Mouse (Mus musculus) gastrocnemius, adult 8-10 months (tissue): ENCODE measurements around the gene Hspb7. TPM values are rescaled to one million over a fixed set of nuclear protein-coding genes. Genes with fewer than 3 reads are reported as not detected.
A peak's percentile ranks its signal among the peaks of the same experiment; 100 is the strongest.

ENCODE experiments used
- DNase-seq, 2 experiments: peaks; one replicate each; pipeline ENCODE4 v3.0.0; 2022; ENCODE audit warnings: low spot score in 2 of 2
- total RNA-seq, 4 experiments: library from RNA; stranded (reverse); gene quantifications; 2 replicates each; pipeline ENCODE4 v1.2.4; 2022

The Hspb7 gene
- total RNA-seq, 4 experiments from 2014 or later, result 243 to 314 (median 275) TPM

DNA sequence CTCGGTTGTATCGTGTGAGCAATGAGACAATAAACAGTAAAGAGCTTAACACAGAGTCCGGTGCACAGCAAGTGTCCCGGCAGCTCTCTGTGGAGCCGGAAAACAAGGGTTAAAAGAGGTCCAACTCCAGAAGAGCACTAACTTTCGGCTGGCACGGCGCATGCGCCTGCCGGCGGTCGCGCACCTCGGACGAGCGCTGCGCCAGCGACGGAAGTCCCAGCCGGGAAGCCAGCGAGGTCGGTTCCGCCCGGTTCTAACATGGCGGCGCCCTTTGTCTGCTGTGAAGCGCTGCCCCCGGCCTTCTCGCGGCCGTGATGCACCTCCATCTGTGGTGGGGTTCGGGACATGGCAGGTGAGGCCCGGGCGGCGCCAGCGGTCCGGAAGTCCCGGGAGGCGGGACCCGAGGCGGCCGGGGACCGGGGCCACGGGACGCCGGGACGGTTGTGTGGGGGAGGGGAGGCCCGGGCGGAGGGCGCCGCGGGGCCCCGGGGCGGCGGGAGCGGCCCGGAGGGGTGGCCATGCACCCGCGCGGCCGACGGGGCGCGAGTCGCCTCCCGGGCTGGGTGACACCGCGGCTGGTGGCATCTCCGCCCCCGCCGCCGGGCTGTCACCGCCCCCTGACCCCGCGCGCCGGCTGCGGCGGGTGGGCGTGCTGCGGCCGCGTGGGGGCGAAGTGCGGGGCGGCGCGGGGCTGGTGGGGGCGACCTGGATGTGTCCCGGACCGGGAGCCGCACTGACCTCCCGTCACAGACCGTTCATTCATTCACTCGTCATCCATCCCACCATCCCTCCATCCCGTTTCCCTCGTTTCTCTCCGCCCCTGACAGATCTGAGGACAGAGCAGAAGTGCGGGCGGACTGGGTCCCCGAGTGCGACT is 24.1 kb downstream of the Hspb7 start, which contains the start of gene Zbtb17:
Gene Zbtb17 (plus strand): TSS at position 204 of the 877 bp plus-strand sequence.
- DNase-seq, result peak; percentile 74 to 85

DNA sequence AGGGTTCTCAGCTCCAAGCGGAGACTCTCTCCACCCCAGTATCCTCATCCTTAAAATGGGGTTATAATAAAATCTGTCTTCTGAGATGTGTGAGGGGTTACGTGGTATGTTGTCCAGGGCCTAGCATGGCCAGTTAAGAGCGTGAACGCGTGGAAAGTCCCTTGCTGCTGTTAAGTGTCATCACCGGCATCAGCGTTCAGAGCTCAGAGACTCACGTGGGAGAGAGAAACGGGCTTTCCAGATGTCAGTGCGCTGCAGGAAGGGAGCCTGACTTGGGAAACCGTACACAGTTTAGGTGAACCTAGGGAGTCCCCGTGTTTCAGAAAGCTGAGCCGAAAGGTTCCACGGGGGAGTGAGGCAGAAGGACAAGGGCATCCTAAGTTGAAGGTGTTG is 24.7 kb downstream of the Hspb7 start:
- DNase-seq, result no peak

DNA sequence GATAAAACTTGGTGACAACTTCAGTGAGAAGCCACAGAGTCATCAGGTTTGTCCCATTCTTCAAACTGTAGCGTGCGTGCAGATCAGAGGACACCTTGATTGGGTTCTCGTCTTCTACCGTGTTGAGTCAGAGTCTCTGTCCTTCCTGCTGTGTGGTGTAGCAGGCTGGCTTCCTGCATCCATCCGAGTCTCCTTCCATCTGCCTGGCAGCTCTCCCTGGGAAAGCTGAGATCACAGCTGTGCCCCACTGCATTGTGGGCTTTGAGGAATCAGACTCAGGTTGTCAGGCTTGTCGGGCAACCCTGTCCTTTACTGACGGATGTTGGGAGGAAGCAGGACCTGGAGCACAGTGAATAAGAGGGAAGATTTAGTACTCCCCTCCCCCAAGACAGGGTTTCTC is 25.6 kb downstream of the Hspb7 start:
- DNase-seq, result no peak

DNA sequence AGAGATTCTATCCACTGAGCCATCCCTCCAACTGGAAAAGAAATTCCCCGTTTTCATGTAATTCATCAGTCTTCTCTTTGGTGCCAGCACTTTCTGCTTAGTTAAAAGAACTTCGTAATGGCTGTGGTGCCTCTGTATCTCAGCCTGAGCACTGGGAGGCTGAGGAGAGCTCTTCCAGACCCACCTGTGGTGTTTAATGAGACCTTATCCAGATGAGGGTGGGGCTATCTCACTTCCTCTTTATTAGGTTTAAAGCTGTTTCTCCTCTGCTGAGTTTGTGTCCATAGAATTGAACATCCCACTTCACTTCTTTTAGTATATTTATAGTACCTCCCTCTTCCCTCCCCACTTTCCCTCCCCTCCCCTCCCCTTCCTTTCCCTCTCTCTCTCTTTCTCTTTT is 30.7 kb downstream of the Hspb7 start:
- DNase-seq, result no peak

DNA sequence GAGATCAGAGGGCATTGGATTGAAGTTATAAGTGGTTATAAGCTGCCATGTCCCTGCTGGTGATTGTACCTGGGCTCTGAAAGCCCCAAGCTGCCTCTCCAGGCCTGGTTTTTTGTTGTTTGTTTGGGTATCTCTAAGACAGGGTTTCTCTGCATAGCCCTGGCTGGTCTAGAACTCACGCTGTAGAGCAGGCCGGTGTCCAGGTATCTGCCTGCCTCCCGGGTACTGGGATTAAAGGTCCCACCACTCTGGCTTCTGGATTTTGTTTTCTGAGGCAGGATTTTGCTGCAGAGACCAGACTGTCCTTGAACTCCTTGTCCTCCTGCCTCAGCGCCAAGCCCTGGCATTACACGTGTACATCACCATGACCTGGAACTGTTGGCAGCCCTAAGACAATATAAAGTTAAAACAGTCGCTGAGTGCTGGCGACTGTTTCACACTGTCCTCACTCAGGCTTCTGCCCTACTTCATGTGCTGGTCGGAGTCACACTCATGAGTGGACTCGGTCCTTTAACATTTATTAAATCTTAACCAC is 31.4 kb downstream of the Hspb7 start:
- no peak for DNase-seq

DNA sequence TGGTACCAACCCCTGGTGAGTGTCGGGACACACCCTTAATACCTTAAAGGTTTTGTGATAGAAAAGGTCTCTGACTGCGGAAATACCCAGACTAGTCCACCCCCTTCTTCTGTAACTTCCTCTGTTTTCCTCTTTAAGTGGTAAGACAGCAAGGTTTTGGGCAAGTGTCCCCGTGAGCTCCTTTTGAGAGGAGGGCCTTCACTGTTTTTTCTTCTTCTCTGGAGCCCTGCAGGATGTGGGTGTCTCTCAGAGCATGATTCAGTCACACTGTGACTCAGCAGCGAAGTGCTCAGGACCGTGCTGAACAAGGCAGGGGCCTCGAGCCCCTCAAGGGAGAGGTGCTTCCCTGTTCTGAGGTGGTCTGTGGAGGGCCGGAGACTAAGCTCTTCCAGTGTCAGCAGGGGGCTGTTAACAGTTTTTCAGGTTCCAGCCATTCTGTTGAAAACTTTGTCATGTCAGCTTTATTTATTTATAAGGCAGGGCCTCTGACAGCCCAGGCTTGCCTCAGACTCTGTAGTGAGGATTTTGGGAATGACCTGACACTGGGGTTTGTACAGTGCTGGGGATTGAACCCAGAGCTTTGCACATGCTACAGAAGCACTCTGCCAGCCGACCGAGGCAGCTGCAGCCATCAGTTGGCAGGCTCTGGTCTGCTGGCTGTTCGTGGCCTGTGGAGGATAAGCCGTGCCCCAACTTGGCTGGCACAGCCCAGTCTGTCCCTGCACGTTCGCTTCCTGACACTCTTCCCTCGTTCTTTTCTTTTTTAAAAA is 34.2 kb downstream of the Hspb7 start:
- DNase-seq, result no peak

DNA sequence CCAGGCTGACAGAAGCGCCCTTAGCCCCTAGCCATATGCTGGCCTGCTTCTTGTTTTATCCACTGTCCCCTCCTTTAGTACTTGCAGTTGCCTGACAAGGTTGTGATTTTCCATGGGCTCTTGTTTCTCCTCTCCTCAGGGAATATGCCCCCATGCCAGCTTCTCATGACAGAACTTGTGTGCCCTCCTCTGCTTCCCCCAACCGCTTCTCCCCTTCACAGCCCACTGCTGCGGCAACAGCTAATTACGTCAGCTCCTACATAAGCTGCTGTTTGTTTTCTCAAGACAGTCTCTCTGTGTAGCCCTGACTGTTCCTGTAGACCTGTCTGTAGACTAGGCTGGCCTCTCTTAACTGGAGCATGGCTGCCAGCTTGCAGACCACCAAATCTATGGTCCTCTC is 34.9 kb downstream of the Hspb7 start:
- DNase-seq, result no peak

DNA sequence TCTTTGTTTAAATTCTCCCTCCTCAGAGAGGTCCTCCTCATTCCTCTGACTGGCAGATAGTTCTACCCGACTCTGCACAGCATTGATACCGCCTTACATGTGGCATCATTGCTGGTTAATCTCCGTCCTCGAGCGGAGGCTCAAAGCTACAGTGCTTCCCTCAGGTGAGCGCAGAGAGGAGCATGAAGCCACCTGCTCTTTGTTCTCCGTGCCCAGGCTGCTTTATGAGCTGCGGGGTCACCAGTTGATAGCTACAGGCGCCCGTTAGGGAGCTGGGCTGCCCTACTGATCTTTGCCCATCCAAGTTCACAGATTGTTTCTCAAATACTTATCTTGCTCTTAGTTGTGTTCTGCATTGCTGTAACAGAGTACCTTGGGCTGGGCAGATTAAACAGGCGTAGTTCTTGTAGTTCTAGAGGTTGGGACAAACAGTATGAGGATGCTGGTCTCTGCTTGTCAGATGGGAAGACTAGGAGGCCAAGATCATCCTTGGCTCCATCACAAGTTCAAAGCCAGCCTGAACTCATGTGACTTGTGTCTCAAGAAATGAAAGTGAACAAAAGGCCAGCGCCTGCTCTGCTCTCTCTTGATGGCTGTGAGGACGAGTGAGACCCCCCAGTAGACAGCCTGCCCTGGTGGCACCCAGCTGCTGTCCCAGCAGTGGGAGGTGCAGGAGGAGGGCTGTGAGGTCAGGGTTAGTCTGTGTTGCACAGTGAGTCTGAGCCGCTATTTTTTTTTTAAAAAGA is 35.8 kb downstream of the Hspb7 start:
- DNase-seq, result no peak

DNA sequence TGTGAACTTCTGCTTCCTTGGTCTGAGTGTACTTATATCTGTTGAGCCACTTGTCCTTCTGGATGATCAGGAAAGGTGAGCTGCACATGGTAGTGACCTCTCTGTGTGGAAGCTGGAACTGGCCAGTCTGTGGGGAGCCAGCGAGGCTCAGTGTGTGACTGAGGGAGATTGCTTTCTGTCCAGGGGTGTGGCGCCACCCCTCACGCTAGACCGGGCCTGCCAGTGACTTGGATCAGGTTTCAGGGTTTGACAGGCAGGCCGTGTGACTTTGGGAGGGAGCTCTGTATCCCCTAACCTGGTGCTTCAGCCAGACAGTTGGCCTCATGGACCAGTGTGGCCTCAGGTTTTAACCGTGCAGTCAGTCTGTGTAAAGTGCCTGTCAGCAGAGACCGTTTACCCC is 37.7 kb downstream of the Hspb7 start:
- peak; percentile 74 to 84 for DNase-seq

DNA sequence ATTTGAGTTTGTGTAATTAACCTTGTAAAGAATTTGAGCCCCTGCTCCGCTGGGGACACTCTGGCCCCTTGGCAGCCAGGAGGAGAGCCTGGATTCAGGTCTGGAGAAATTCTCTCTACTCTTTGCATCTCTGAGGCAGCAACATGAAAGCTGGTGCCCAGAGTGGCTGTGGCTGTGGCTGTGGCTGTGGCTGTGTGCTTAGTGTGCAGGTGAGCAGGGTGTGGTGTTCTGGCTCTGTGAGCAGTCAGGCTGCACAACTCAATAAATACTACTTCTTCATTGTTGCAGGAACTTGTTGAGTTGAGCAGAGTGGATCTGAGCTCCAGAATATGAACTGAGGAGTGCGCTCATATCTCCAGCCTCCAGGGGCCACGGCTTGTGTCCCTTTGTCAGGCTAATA is 38.3 kb downstream of the Hspb7 start:
- DNase-seq, result no peak

DNA sequence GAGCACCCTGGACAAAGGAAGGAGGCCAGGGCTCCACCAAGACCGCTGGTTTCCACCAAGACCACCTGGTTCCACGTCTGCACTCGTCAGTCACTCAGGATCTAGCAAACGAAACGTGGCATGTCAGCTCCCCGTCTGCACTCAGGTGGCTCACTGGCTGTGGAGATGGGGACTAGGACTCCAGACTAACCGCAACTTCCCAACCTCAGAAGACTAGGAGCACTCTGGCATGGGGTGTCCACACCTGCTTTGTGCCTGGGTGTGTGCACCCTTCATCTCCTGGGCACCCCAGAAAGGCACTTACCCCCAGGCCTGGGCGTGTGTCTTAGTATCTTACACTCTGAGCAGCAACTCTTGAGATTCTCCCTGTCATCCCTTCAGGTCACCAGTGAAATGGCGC is 39.2 kb downstream of the Hspb7 start:
- DNase-seq, result no peak

DNA sequence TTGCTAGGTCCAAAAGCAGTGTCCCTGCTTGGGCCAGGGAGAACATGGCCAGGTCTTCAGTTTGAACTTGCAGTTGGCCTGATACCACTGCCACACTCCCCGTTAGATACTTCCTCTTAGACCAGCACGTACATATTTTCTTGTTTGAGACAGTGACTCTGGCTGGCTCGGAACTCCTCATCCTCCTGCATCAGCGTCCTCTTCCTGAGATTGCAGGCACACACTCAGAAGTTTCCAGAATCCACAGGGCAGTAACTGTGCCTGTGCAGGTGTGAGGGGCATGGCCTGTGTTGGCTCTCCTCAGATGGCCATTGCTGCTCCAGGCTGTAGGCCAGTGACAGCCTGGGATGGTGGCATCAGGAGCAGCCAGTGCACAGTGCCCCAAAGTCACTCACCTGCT is 39.9 kb downstream of the Hspb7 start:
- DNase-seq, result no peak

DNA sequence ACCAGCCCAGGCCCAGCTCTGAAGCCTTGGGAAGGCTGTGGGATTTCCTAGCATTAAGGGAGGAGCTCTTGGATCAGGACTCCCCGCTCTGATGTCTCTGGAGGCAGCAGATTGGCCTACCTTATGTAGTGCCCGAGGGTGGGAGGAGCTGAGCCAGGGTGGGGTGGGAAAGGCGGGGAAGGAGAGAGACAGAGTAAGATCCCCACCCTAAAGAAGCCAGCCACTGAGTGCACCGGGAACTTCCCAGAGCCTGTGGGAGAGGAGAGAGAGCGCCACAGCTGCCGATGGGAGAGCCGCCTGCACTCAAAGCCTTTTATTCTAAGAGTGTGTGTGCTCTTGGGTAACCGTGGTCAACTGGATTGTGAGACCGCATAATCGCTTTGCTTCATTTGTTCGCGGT is 40.5 kb downstream of the Hspb7 start:
- no peak for DNase-seq

DNA sequence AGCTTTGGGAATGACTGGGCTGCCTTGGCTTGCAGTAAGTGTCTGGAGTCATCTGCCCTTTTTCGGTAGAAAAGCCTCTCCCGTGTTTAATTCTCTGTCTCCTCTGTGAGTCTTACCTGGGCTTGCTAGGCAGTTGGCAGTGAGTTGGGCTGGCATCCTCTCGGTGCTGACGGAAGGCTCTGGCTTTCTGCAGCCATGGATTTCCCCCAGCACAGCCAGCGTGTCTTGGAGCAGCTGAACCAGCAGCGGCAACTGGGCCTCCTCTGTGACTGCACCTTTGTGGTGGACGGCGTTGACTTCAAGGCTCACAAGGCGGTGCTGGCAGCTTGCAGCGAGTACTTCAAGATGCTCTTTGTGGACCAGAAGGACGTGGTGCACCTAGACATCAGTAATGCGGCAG is 41.0 kb downstream of the Hspb7 start:
- no peak for DNase-seq

DNA sequence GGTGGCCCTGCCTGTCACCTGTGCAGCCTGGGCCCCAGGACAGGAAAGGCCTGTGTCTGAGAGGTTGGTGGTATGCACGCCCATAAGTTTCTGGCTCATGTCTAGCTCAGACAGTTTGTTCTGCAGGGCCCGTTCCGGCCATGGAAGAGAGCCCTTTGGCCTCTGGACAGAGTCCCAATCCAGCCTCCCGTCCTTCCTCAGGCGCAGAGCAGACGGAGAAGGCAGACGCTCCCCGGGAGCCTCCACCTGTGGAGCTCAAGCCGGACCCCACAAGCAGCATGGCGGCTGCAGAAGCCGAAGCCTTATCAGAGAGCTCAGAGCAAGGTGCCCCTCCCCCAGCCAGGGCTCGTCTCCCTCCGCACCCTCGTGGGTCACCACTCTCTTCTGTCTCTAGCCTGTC is 42.9 kb downstream of the Hspb7 start:
- DNase-seq, result no peak

DNA sequence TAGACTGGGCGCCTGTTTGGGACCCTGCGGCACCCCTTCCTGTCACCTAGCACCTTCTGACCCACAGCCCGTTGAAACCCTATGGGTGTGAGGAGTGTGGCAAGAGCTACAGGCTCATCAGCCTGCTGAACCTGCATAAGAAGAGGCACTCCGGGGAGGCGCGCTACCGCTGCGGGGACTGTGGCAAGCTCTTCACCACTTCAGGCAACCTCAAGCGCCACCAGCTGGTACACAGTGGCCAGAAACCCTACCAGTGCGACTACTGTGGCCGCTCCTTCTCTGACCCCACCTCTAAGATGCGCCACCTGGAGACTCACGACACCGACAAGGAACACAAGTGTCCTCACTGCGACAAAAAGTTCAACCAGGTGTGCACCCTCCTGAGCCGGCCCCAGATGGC is 44.1 kb downstream of the Hspb7 start:
- no peak for DNase-seq

DNA sequence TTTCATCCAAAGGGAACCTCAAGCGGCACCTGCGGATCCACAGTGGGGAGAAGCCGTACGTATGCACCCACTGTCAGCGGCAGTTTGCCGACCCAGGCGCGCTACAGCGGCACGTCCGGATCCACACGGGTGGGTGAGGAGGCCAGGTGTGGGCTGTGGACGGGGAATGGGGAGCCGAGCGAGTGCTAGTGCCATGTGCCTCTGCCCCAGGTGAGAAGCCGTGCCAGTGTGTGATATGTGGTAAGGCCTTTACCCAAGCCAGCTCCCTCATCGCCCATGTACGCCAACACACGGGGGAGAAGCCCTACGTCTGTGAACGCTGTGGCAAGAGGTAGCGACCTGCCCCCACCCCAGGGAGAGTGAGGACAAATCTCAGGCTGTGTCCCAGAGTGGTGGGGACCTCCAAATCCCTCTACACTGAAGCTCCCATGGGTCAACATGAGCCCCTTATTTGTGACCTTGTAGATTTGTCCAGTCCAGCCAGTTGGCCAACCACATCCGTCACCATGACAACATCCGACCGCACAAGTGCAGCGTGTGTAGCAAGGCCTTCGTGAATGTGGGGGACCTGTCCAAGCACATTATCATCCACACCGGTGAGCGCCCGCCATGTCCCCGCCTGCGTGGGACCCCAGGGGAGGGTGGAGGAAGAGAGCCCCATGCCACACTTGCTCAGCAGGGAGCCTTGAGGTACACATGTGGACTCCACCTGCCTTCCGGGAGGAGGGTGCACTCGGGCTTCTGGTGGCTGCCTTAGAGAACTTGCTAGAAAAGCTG is 45.1 kb downstream of the Hspb7 start:
- DNase-seq, result no peak

DNA sequence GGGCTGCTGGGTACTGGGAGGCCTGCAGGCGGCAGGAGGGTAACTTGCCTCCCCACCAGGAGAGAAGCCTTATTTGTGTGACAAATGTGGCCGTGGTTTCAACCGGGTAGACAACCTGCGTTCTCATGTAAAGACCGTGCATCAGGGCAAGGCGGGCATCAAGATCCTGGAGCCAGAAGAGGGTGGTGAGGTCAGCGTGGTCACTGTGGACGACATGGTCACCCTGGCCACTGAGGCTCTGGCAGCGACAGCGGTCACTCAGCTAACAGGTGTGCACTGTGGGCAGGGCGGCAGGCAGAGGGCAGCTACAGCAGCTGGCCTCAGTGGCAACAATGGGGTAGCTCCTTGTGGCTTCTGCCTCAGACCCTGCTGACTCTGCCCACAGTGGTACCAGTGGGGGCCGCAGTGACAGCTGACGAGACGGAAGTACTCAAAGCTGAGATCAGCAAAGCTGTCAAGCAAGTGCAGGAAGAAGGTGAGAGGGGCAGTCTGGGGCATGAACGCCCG is 45.8 kb downstream of the Hspb7 start:
- no peak for DNase-seq

DNA sequence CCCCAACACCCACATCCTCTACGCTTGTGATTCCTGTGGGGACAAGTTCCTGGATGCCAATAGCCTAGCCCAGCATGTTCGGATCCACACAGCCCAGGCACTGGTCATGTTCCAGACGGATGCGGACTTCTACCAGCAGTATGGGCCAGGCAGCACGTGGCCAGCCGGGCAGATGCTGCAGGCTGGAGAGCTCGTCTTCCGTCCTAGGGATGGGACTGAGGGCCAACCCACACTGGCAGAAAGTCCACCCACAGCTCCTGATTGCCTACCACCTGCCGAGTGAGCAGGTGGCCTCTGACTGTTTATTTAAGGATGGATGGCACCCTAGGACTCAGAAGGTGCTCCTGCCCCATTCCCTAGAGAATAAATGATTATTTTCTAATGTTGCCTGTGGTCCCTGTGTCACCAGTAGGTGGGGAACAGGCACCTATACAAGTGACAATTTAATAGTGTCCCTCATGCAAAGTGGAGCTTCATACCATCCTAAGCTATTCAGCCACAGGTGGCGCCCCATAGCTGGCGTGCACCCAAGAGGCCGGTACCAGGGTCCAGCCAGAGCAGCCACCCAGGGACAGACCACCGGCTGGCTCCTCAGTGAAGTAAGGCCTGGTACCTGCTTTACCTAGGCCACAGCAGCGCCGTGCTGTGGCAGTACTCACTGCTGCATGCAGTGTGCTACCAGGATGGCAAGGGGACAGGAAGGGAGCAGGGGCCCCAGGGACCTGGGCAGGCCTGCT is 46.4 kb downstream of the Hspb7 start:
- DNase-seq, result no peak

DNA sequence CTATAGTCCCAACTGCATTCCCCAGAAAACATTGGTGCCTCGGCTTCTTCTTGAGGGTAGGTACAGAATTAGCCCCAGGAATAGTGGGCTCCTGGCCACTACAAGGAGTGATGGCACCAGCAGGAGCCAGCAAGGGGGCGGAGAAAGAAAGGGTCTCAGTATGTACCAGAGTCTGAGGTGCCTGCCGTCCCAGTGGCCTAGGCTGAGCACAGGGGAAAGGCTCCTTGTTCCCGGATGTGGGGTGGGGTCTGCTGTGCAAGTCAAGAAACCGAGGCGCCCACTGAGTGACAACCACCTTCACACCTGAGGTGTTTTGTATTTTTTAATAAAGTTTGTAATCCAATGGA is 47.0 kb downstream of the Hspb7 start:
- no peak for DNase-seq
